Comparison of ENCODE assay signal across 14 mouse cellular contexts in the genomic region with DNA sequence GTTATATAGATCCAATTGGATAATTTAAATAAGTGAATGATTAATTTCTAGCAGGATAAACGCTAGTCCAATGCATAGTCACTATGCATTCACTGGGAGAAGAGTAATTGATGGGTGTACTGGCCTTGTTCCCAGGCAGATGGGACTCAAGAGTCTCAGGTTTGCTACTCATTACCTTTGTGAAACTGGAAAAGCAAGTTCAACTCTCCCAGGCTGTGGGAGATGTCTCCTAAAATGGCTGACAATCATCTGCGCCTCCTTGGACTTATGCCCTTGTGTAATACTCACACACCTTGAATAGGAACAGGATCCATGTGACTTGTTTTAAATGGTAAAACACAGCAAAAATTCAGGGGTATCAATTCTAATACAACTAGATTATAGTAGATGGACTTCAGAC.
"Had no signal": no experiment of that assay in that cellular context is flagged by ENCODE, and none has a peak within 500 bp of the region (broad histone marks: within the 10 kb centered on the region; RNA-seq: fewer than 3 reads in every experiment).

No protein-coding gene starts in this region.

- H3K4me1 ChIP-seq: stomach, embryonic 15.5 days had no signal

- H3K27me3 ChIP-seq: liver, embryonic 13.5 days; stomach, embryonic 15.5 days had no signal

- H3K9me3 ChIP-seq: liver, embryonic 13.5 days; stomach, embryonic 15.5 days had no signal

- H3K4me3 ChIP-seq: layer of hippocampus, adult 2 months; liver, embryonic 13.5 days; stomach, embryonic 15.5 days had no signal

- DNase-seq: kidney, adult 2 months; kidney, postnatal 25 days; layer of hippocampus, adult 9-11 months; liver, embryonic 13.5 days; lung, adult 2 months; lung, postnatal 14 days; midbrain, embryonic 14.5 days; thymus, adult 18-20 months; thymus, postnatal 14 days; thymus, postnatal 4 days had no signal

- H3K4me2 ChIP-seq: liver, embryonic 13.5 days; stomach, embryonic 15.5 days had no signal

- H3K27ac ChIP-seq: kidney, postnatal 0 days; layer of hippocampus, adult 2 months; liver, embryonic 13.5 days; macrophage; stomach, embryonic 15.5 days had no signal

- H3K9ac ChIP-seq: liver, embryonic 13.5 days; stomach, embryonic 15.5 days had no signal
